In the genomic region with DNA sequence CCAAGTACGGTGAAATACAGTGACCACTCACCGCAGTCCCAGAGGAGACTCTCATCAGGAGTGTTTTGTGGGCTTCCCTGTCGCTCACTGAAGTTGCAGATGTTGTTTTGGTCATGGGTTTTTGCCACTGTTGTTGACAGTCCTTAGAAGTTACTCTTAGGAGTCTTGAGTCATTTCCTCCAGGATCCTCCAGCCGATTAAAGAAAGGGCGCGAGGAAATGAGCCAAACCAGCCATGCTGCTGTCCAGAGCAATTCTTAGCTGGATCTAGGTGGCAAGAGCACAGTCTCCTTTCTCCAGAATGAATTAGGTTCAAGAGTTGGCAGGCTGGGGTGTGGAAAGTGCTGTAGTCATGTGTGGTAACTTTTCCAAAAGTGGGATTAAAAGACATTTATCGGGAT, we compare ENCODE assay signal across 10 mouse cellular contexts. TPM values are rescaled to one million over a fixed set of nuclear protein-coding genes. Genes with fewer than 3 reads are reported as not detected.
DNase-seq lines count a peak whose midpoint lies in the region; ATAC-seq lines count a peak whose summit lies in the region.
"Had no signal": no experiment of that assay in that cellular context is flagged by ENCODE, and none has a peak within 500 bp of the region (broad histone marks: within the 10 kb centered on the region; RNA-seq: fewer than 3 reads in every experiment).

No protein-coding gene starts in this region.

- ATAC-seq in hindbrain, embryonic 13.5 days (ENCODE audit: low FRiP score): no peak
- no peak for ATAC-seq in hindbrain, embryonic 11.5 days (ENCODE audit: low FRiP score)
- ATAC-seq in granulocyte monocyte progenitor cell, adult 5-6 weeks (replicated peaks; ENCODE audit: poor library complexity, severe bottlenecking): 0 out of 2 replicates have a peak, but pooled peaks have one; percentile 5
- ATAC-seq in liver, embryonic 12.5 days: no peak
- ATAC-seq in midbrain, embryonic 13.5 days: no peak
- no peak for ATAC-seq in megakaryocyte progenitor cell, adult 5-6 weeks (replicated peaks; ENCODE audit: poor library complexity)

- peak overlapping the region; percentile 83 for H3K4me3 ChIP-seq in hindbrain, embryonic 13.5 days
- H3K4me3 ChIP-seq in hindbrain, embryonic 11.5 days (ENCODE audit: low read depth, low read length): no peak overlapping the region
- H3K4me3 ChIP-seq in liver, embryonic 12.5 days: peak overlapping the region; percentile 71
- no peak overlapping the region for H3K4me3 ChIP-seq in midbrain, embryonic 13.5 days (replicated peaks)
- H3K4me3 ChIP-seq: embryonic facial prominence, embryonic 12.5 days had no signal

- H3K4me2 ChIP-seq in hindbrain, embryonic 13.5 days: peak overlapping the region; percentile 83
- no peak overlapping the region for H3K4me2 ChIP-seq in hindbrain, embryonic 11.5 days (replicated peaks; ENCODE audit: low read depth, low read length)
- H3K4me2 ChIP-seq in liver, embryonic 12.5 days: peak overlapping the region; percentile 98
- peak overlapping the region; percentile 96 for H3K4me2 ChIP-seq in midbrain, embryonic 13.5 days (replicated peaks)
- H3K4me2 ChIP-seq: embryonic facial prominence, embryonic 12.5 days had no signal

- H3K4me1 ChIP-seq in hindbrain, embryonic 13.5 days (replicated peaks): peaks cover 35% of the 10 kb centered on the region
- peaks cover 5% of the 10 kb centered on the region; the same call in 1 of the 2 replicates for H3K4me1 ChIP-seq in hindbrain, embryonic 11.5 days (replicated peaks; ENCODE audit: control insufficient read depth, insufficient read depth, low read length)
- peaks cover 88% of the 10 kb centered on the region for H3K4me1 ChIP-seq in liver, embryonic 12.5 days
- H3K4me1 ChIP-seq in midbrain, embryonic 13.5 days (replicated peaks): peaks cover 31% of the 10 kb centered on the region

- WGBS in hindbrain, embryonic 13.5 days: 76% methylated on average over 7 of the region's 7 CpGs
- 73% methylated on average over 7 of the region's 7 CpGs for WGBS in hindbrain, embryonic 11.5 days
- WGBS in liver, embryonic 12.5 days (ENCODE audit: insufficient replicate concordance): 23% methylated on average over 7 of the region's 7 CpGs
- 80% methylated on average over 7 of the region's 7 CpGs for WGBS in midbrain, embryonic 13.5 days

- no peaks in the 10 kb centered on the region for H3K9me3 ChIP-seq in hindbrain, embryonic 13.5 days
- no peaks in the 10 kb centered on the region for H3K9me3 ChIP-seq in hindbrain, embryonic 11.5 days (ENCODE audit: control insufficient read depth, low read length)
- no peaks in the 10 kb centered on the region for H3K9me3 ChIP-seq in liver, embryonic 12.5 days (replicated peaks)
- H3K9me3 ChIP-seq in midbrain, embryonic 13.5 days: no peaks in the 10 kb centered on the region
- H3K9me3 ChIP-seq: embryonic facial prominence, embryonic 12.5 days had no signal

- H3K27ac ChIP-seq in hindbrain, embryonic 13.5 days: no peak overlapping the region
- H3K27ac ChIP-seq in hindbrain, embryonic 11.5 days (ENCODE audit: low read depth, low read length): no peak overlapping the region
- H3K27ac ChIP-seq in liver, embryonic 12.5 days: peak overlapping the region; percentile 0; the same call in 1 of the 2 replicates
- H3K27ac ChIP-seq in midbrain, embryonic 13.5 days: no peak overlapping the region
- H3K27ac ChIP-seq: embryonic facial prominence, embryonic 12.5 days had no signal

- H3K9ac ChIP-seq in hindbrain, embryonic 13.5 days: no peak overlapping the region
- no peak overlapping the region for H3K9ac ChIP-seq in hindbrain, embryonic 11.5 days (ENCODE audit: low read depth, low read length)
- H3K9ac ChIP-seq in liver, embryonic 12.5 days: no peak overlapping the region
- H3K9ac ChIP-seq in midbrain, embryonic 13.5 days (replicated peaks): no peak overlapping the region
- H3K9ac ChIP-seq: embryonic facial prominence, embryonic 12.5 days had no signal

- no peak for DNase-seq in hindbrain, embryonic 11.5 days (ENCODE audit: low spot score)
- DNase-seq in layer of hippocampus, postnatal 14 days (ENCODE audit: low spot score in 2 of 2): no peak
- no peak for DNase-seq in adrenal gland, postnatal 4 days (ENCODE audit: low spot score in 2 of 2)
- DNase-seq: thymus, postnatal 4 days had no signal

- no peaks in the 10 kb centered on the region for H3K36me3 ChIP-seq in hindbrain, embryonic 13.5 days
- H3K36me3 ChIP-seq in hindbrain, embryonic 11.5 days (ENCODE audit: control insufficient read depth, insufficient read depth, low read length): no peaks in the 10 kb centered on the region
- H3K36me3 ChIP-seq in liver, embryonic 12.5 days: no peaks in the 10 kb centered on the region
- H3K36me3 ChIP-seq in midbrain, embryonic 13.5 days: no peaks in the 10 kb centered on the region
- H3K36me3 ChIP-seq: embryonic facial prominence, embryonic 12.5 days had no signal

- no peaks in the 10 kb centered on the region for H3K27me3 ChIP-seq in hindbrain, embryonic 13.5 days
- peaks cover 3% of the 10 kb centered on the region; the same call in 1 of the 2 replicates for H3K27me3 ChIP-seq in hindbrain, embryonic 11.5 days (ENCODE audit: control insufficient read depth, insufficient read depth, low read length)
- peaks cover 28% of the 10 kb centered on the region for H3K27me3 ChIP-seq in liver, embryonic 12.5 days (replicated peaks)
- H3K27me3 ChIP-seq in midbrain, embryonic 13.5 days: peaks cover 25% of the 10 kb centered on the region

RNA-seq across cellular contexts. Expression of gene Kit, which starts 3.4 kb away (rescaled TPM):
- polyA plus RNA-seq in hindbrain, embryonic 13.5 days (2015; fragmentation: Nextera tagmentation; extraction: Ambion mirVana): 50.1 and 57.9 TPM in 2 replicates
- polyA plus RNA-seq in hindbrain, embryonic 11.5 days (2014; fragmentation: Nextera tagmentation; extraction: Ambion mirVana): 34.8 and 39.0 TPM in 2 replicates
- total RNA-seq in granulocyte monocyte progenitor cell, adult 5-6 weeks (2014; fragmentation: Nextera tagmentation): 140 and 178 TPM in 2 replicates
- total RNA-seq in granulocyte monocyte progenitor cell, adult 5-6 weeks (2017): 111 and 120 TPM in 2 replicates
- 25.6 and 25.8 TPM in 2 replicates for polyA plus RNA-seq in liver, embryonic 12.5 days (2016; fragmentation: Nextera tagmentation; extraction: Ambion mirVana)
- polyA plus RNA-seq in midbrain, embryonic 13.5 days (2015; fragmentation: Nextera tagmentation; extraction: Ambion mirVana): 28.8 and 30.7 TPM in 2 replicates
- total RNA-seq in layer of hippocampus, postnatal 14 days (2021): 10 to 100 TPM; 75.9 to 81.3 TPM
- 170 and 204 TPM in 2 replicates for total RNA-seq in megakaryocyte progenitor cell, adult 5-6 weeks (2015)
- 88.1 and 106 TPM in 2 replicates for total RNA-seq in megakaryocyte progenitor cell, adult 5-6 weeks (2017)
- 10 to 100 TPM; 25.1 to 28.7 TPM for total RNA-seq in adrenal gland, postnatal 4 days (2021)

Comparison
In these comparisons a context has a peak if more than half of its experiments do, and no peak if none do; other contexts are left out.
1. H3K4me3 ChIP-seq: peak in hindbrain, embryonic 13.5 days (single experiment) and liver, embryonic 12.5 days (single experiment); none in hindbrain, embryonic 11.5 days (single experiment) and midbrain, embryonic 13.5 days (single experiment).